Mouse (Mus musculus) embryonic fibroblast, embryonic 13.5 days (primary cell): ENCODE measurements around the gene Ddah1.

Experiments used
- CTCF ChIP-seq: IDR thresholded peaks from 2 replicates; pipeline ENCODE4 v1.5.1; 2011; ENCODE audit warnings: mild to moderate bottlenecking, control low read depth, low read length, moderate library complexity, borderline replicate concordance; ENCODE audit not compliant: insufficient read depth
- POLR2A ChIP-seq: IDR thresholded peaks from 2 replicates; pipeline ENCODE4 v1.6.1; 2011; ENCODE audit warnings: low read depth, mild to moderate bottlenecking, control low read depth, low read length, moderate library complexity

GRCm38 (mm10) chr3:145798751-145799188, 40.3 kb downstream of the Ddah1 start:
- TF ChIP-seq POLR2A = no peak
- no peak for TF ChIP-seq CTCF
